Mouse (Mus musculus) liver, postnatal 0 days (tissue): ENCODE measurements around the gene Ttc29. TPM values are rescaled to one million over a fixed set of nuclear protein-coding genes. Genes with fewer than 3 reads are reported as not detected.
A peak's percentile ranks its signal among the peaks of the same experiment; 100 is the strongest.

Source experiments
- ATAC-seq: fragments of 200-750 bp; cut with Nextera tagmentation; 2 replicates; pipeline ENCODE4 v1.8.0; 2017; ENCODE audit warnings: mild to moderate bottlenecking, moderate library complexity
- DNase-seq: peaks from one replicate; pipeline ENCODE4 v3.0.0-alpha.2; 2016
- H3K27ac ChIP-seq: fragments of 300-500 bp; sonication (generic); 2 replicates; pipeline ENCODE4 v1.5.1; 2014; ENCODE audit warnings: antibody characterized with exemption, moderate library complexity, mild to moderate bottlenecking, low read depth
- H3K27me3 ChIP-seq: fragments of 300-500 bp; sonication (generic); 2 replicates; pipeline ENCODE4 v1.6.1; 2014; ENCODE audit warnings: low read length, control low read depth, mixed read lengths; ENCODE audit not compliant: insufficient read depth
- H3K36me3 ChIP-seq: fragments of 300-500 bp; sonication (generic); replicated peaks from 2 replicates; pipeline ENCODE4 v1.6.1; 2014; ENCODE audit warnings: mild to moderate bottlenecking, control low read depth, low read length, moderate library complexity, mixed read lengths; ENCODE audit not compliant: insufficient read depth
- H3K4me1 ChIP-seq: fragments of 300-500 bp; sonication (generic); 2 replicates; pipeline ENCODE4 v1.6.1; 2014; ENCODE audit warnings: antibody characterized with exemption, mild to moderate bottlenecking, control low read depth; ENCODE audit not compliant: insufficient read depth
- H3K4me2 ChIP-seq: fragments of 300-500 bp; sonication (generic); 2 replicates; pipeline ENCODE4 v1.6.1; 2014; ENCODE audit warnings: low read depth, mild to moderate bottlenecking, low read length, moderate library complexity, mixed read lengths
- H3K4me3 ChIP-seq: fragments of 300-500 bp; sonication (generic); 2 replicates; pipeline ENCODE4 v1.5.1; 2014; ENCODE audit warnings: low read depth, low read length
- H3K9ac ChIP-seq: fragments of 300-500 bp; sonication (generic); replicated peaks from 2 replicates; pipeline ENCODE4 v1.6.1; 2014; ENCODE audit warnings: mild to moderate bottlenecking, moderate library complexity
- H3K9me3 ChIP-seq: fragments of 300-500 bp; sonication (generic); 2 replicates; pipeline ENCODE4 v1.6.1; 2016; ENCODE audit warnings: mild to moderate bottlenecking, control low read depth, low read length, mixed read lengths
- CTCF ChIP-seq: sonication (generic); IDR thresholded peaks from 2 replicates; pipeline ENCODE4 v1.5.1; 2016; ENCODE audit warnings: antibody characterized with exemption, low read depth
- EP300 ChIP-seq: IDR thresholded peaks from 2 replicates; pipeline ENCODE4 v1.6.1; 2016; ENCODE audit warnings: antibody characterized with exemption, low read depth, mild to moderate bottlenecking
- WGBS: fragments of 180-500 bp; shearing (Covaris S2); extraction: QIAGEN DNeasy Blood & Tissue Kit; methylation state at CpG from one replicate; pipeline ENCODE4 v1.1.7; 2014; ENCODE audit not compliant: insufficient replicate concordance; 5-methylcytosine and 5-hydroxymethylcytosine counted together
- polyA plus RNA-seq: library from polyadenylated mRNA; unstranded; fragments of >200 nt; fragmentation: Nextera tagmentation; extraction: Ambion mirVana; gene quantifications from 2 replicates; pipeline ENCODE4 v1.2.1, GENCODE M21; 2015

The Ttc29 gene
- polyA plus RNA-seq, 1 experiment from 2014 or later, result not detected

GRCm38 (mm10) chr8:78433318-78433717, 220.2 kb downstream of the Ttc29 start:
- WGBS, result 25% methylated on average over 5 of the region's 5 CpGs
- ATAC-seq, result no peak
- no peaks in the 10 kb centered on the region for H3K4me1 ChIP-seq

GRCm38 (mm10) chr8:78434340-78434739, 221.2 kb downstream of the Ttc29 start:
- H3K4me1 ChIP-seq, result no peaks in the 10 kb centered on the region
- WGBS, result 7% methylated on average over 8 of the region's 8 CpGs
- DNase-seq (no peak), ATAC-seq (no peak)
- H3K4me2 ChIP-seq, result no peak overlapping the region
- H3K36me3 ChIP-seq, result no peaks in the 10 kb centered on the region
- no peak overlapping the region for H3K27ac ChIP-seq
- H3K9me3 ChIP-seq, result no peaks in the 10 kb centered on the region
- no peak overlapping the region for H3K4me3 ChIP-seq
- no peak overlapping the region for H3K9ac ChIP-seq
- peaks cover 77% of the 10 kb centered on the region for H3K27me3 ChIP-seq
- TF ChIP-seq EP300 (no peak), CTCF (no peak)

More at GRCm38 (mm10) chr8:78433318-78433717, 220.2 kb downstream of the Ttc29 start:
- no peak for DNase-seq
- H3K9ac ChIP-seq, result no peak overlapping the region
- H3K27ac ChIP-seq, result no peak overlapping the region
- H3K9me3 ChIP-seq, result no peaks in the 10 kb centered on the region
- peaks cover 72% of the 10 kb centered on the region for H3K27me3 ChIP-seq
- TF ChIP-seq EP300 (no peak), CTCF (no peak)
- no peaks in the 10 kb centered on the region for H3K36me3 ChIP-seq
- no peak overlapping the region for H3K4me3 ChIP-seq
- no peak overlapping the region for H3K4me2 ChIP-seq

GRCm38 (mm10) chr8:78434823-78435623, 221.9 kb downstream of the Ttc29 start:
- ATAC-seq (no peak), DNase-seq (no peak)
- H3K4me2 ChIP-seq, result no peak overlapping the region
- TF ChIP-seq CTCF (no peak), EP300 (no peak)
- peaks cover 75% of the 10 kb centered on the region for H3K27me3 ChIP-seq
- H3K4me3 ChIP-seq, result no peak overlapping the region
- no peaks in the 10 kb centered on the region for H3K4me1 ChIP-seq
- no peak overlapping the region for H3K27ac ChIP-seq
- H3K9me3 ChIP-seq, result no peaks in the 10 kb centered on the region
- WGBS, result 3% methylated on average over 62 of the region's 62 CpGs
- no peak overlapping the region for H3K9ac ChIP-seq
- H3K36me3 ChIP-seq, result no peaks in the 10 kb centered on the region

- H3K9ac ChIP-seq, result no peak overlapping the region
- no peaks in the 10 kb centered on the region for H3K36me3 ChIP-seq
- ATAC-seq (no peak), DNase-seq (no peak)
- H3K27ac ChIP-seq, result no peak overlapping the region
- TF ChIP-seq EP300, result no peak
- TF ChIP-seq CTCF, result no peak
- H3K4me1 ChIP-seq, result no peaks in the 10 kb centered on the region
- H3K4me3 ChIP-seq, result no peak overlapping the region
- WGBS, result 4% methylated on average over 18 of the region's 18 CpGs
- no peak overlapping the region for H3K4me2 ChIP-seq
- no peaks in the 10 kb centered on the region for H3K9me3 ChIP-seq
- H3K27me3 ChIP-seq, result peaks cover 72% of the 10 kb centered on the region
These were observed 222.5 kb downstream of the Ttc29 start for GRCm38 (mm10) chr8:78435624-78435960.

GRCm38 (mm10) chr8:78436071-78436651, 223.1 kb downstream of the Ttc29 start, which contains the start of gene Pou4f2:
TSS of gene Pou4f2 (minus strand) at chr8:78436645.
- H3K27me3 ChIP-seq, result peaks cover 75% of the 10 kb centered on the region
- TF ChIP-seq CTCF (no peak), EP300 (no peak)
- DNase-seq (no peak), ATAC-seq (no peak)
- peak within 1 kb of the TSS; percentile 32; the same call in 1 of the 2 replicates for H3K4me2 ChIP-seq
- H3K27ac ChIP-seq, result no peak within 1 kb of the TSS
- H3K4me1 ChIP-seq, result no peaks in the 10 kb centered on the region
- H3K4me3 ChIP-seq, result no peak within 1 kb of the TSS
- no peak within 1 kb of the TSS for H3K9ac ChIP-seq
- no peaks in the 10 kb centered on the region for H3K36me3 ChIP-seq
- no peaks in the 10 kb centered on the region for H3K9me3 ChIP-seq
- WGBS, result 2% methylated on average over 41 of the region's 54 CpGs

GRCm38 (mm10) chr8:78436661-78437060, 223.6 kb downstream of the Ttc29 start:
- WGBS, result 5% methylated on average over 16 of the region's 25 CpGs
- H3K27ac ChIP-seq, result no peak overlapping the region
- DNase-seq, result no peak
- peaks cover 73% of the 10 kb centered on the region for H3K27me3 ChIP-seq
- TF ChIP-seq EP300 (no peak), CTCF (no peak)
- H3K9me3 ChIP-seq, result no peaks in the 10 kb centered on the region
- H3K4me2 ChIP-seq, result peak overlapping the region; percentile 32; the same call in 1 of the 2 replicates
- H3K9ac ChIP-seq, result no peak overlapping the region
- no peak overlapping the region for H3K4me3 ChIP-seq
- no peaks in the 10 kb centered on the region for H3K4me1 ChIP-seq
- no peaks in the 10 kb centered on the region for H3K36me3 ChIP-seq
- no peak for ATAC-seq
